23 mouse cellular contexts compared by ENCODE assay signal in genomic region chr16:52343467-52344033, GRCm38 (mm10).
A peak's percentile ranks its signal among the peaks of the same experiment; 100 is the strongest.
DNase-seq lines count a peak whose midpoint lies in the region; ATAC-seq lines count a peak whose summit lies in the region.
"Had no signal": no experiment of that assay in that cellular context is flagged by ENCODE, and none has a peak within 500 bp of the region (broad histone marks: within the 10 kb centered on the region; RNA-seq: fewer than 3 reads in every experiment).

No protein-coding gene starts in this region.

- H3K4me1 ChIP-seq in heart, embryonic 13.5 days = peaks cover 17% of the 10 kb centered on the region
- H3K4me1 ChIP-seq in lung, embryonic 15.5 days = 0 out of 2 replicates have a peak, but pooled peaks cover 5% of the 10 kb centered on the region
- H3K4me1 ChIP-seq in midbrain, embryonic 11.5 days (ENCODE audit: control insufficient read depth, insufficient read depth, low read length) = no peaks in the 10 kb centered on the region
- H3K4me1 ChIP-seq in midbrain, embryonic 16.5 days (ENCODE audit: control insufficient read depth, insufficient read depth, low read length) = no peaks in the 10 kb centered on the region
- H3K4me1 ChIP-seq: embryonic facial prominence, embryonic 15.5 days; forebrain, embryonic 10.5 days; hindbrain, embryonic 12.5 days had no signal

- WGBS in heart, embryonic 13.5 days = 27% methylated on average over 2 of the region's 2 CpGs
- WGBS in lung, embryonic 15.5 days = 20% methylated on average over 2 of the region's 2 CpGs
- WGBS in midbrain, embryonic 11.5 days = 77% methylated on average over 2 of the region's 2 CpGs
- WGBS in midbrain, embryonic 16.5 days = 83% methylated on average over 2 of the region's 2 CpGs

- H3K9ac ChIP-seq in heart, embryonic 13.5 days = no peak overlapping the region
- H3K9ac ChIP-seq in lung, embryonic 15.5 days = no peak overlapping the region
- no peak overlapping the region for H3K9ac ChIP-seq in midbrain, embryonic 11.5 days (ENCODE audit: low read length)
- H3K9ac ChIP-seq in midbrain, embryonic 16.5 days (ENCODE audit: low read depth, low read length) = no peak overlapping the region
- H3K9ac ChIP-seq: embryonic facial prominence, embryonic 15.5 days; hindbrain, embryonic 12.5 days had no signal

- H3K36me3 ChIP-seq in heart, embryonic 13.5 days = no peaks in the 10 kb centered on the region
- no peaks in the 10 kb centered on the region for H3K36me3 ChIP-seq in lung, embryonic 15.5 days
- no peaks in the 10 kb centered on the region for H3K36me3 ChIP-seq in midbrain, embryonic 11.5 days (ENCODE audit: control insufficient read depth, insufficient read depth, low read length)
- H3K36me3 ChIP-seq in midbrain, embryonic 16.5 days (ENCODE audit: control insufficient read depth, insufficient read depth, low read length) = no peaks in the 10 kb centered on the region
- H3K36me3 ChIP-seq: embryonic facial prominence, embryonic 15.5 days; forebrain, embryonic 10.5 days; G1E; hindbrain, embryonic 12.5 days had no signal

- DNase-seq in heart, postnatal 10 days = no peak
- DNase-seq in lung, postnatal 4 days = no peak
- peak; percentile 19 for DNase-seq in midbrain, embryonic 11.5 days (ENCODE audit: low spot score, missing footprints)
- DNase-seq in layer of hippocampus, postnatal 36 days = no peak
- DNase-seq: adrenal gland, postnatal 10 days; cerebellum, adult 11 months; cerebellum, adult 8-10 months; cerebellum, postnatal 14 days; embryo, embryonic 11 days; gastrocnemius, adult 2 months; gastrocnemius, postnatal 25 days; heart, postnatal 36 days had no signal

- no peak for ATAC-seq in heart, embryonic 13.5 days (ENCODE audit: extremely low read depth, insufficient number of reproducible peaks, low FRiP score, low TSS enrichment)
- no peak; the same call in 1 of the 2 replicates for ATAC-seq in lung, embryonic 15.5 days (ENCODE audit: borderline replicate concordance, extremely low read depth, low FRiP score, low TSS enrichment)
- ATAC-seq in midbrain, embryonic 11.5 days (ENCODE audit: low FRiP score) = no peak
- no peak for ATAC-seq in midbrain, embryonic 16.5 days
- ATAC-seq: forebrain, embryonic 14.5 days; hindbrain, embryonic 16.5 days; inflammation-experienced regulatory T-cells, adult 6 months had no signal

- H3K4me3 ChIP-seq in heart, embryonic 13.5 days = no peak overlapping the region
- H3K4me3 ChIP-seq in lung, embryonic 15.5 days = no peak overlapping the region
- H3K4me3 ChIP-seq in midbrain, embryonic 11.5 days (ENCODE audit: low read depth, low read length) = no peak overlapping the region
- no peak overlapping the region for H3K4me3 ChIP-seq in midbrain, embryonic 16.5 days (ENCODE audit: low read depth, low read length)
- H3K4me3 ChIP-seq: embryonic facial prominence, embryonic 15.5 days; erythroblast, embryonic 14.5 days; forebrain, embryonic 10.5 days; gastrocnemius, adult 2 months; hindbrain, embryonic 12.5 days had no signal

- intact Hi-C loops in heart, postnatal 10 days (cut with DNase I) = no loop called here

- peak overlapping the region; percentile 35 for H3K4me2 ChIP-seq in heart, embryonic 13.5 days
- H3K4me2 ChIP-seq in lung, embryonic 15.5 days = peak overlapping the region; percentile 2; the same call in 1 of the 2 replicates
- H3K4me2 ChIP-seq in midbrain, embryonic 11.5 days = no peak overlapping the region
- H3K4me2 ChIP-seq in midbrain, embryonic 16.5 days (ENCODE audit: low read length) = no peak overlapping the region
- H3K4me2 ChIP-seq: embryonic facial prominence, embryonic 15.5 days; hindbrain, embryonic 12.5 days had no signal

- H3K27me3 ChIP-seq in heart, embryonic 13.5 days (replicated peaks) = no peaks in the 10 kb centered on the region
- no peaks in the 10 kb centered on the region for H3K27me3 ChIP-seq in lung, embryonic 15.5 days
- no peaks in the 10 kb centered on the region for H3K27me3 ChIP-seq in midbrain, embryonic 11.5 days (ENCODE audit: control insufficient read depth, insufficient read depth, low read length)
- H3K27me3 ChIP-seq in midbrain, embryonic 16.5 days (ENCODE audit: control insufficient read depth, insufficient read depth, low read depth, low read length) = no peaks in the 10 kb centered on the region
- H3K27me3 ChIP-seq: embryonic facial prominence, embryonic 15.5 days; hindbrain, embryonic 12.5 days had no signal

- no peaks in the 10 kb centered on the region for H3K9me3 ChIP-seq in heart, embryonic 13.5 days
- H3K9me3 ChIP-seq in lung, embryonic 15.5 days = no peaks in the 10 kb centered on the region
- no peaks in the 10 kb centered on the region for H3K9me3 ChIP-seq in midbrain, embryonic 11.5 days (ENCODE audit: control insufficient read depth, low read length)
- H3K9me3 ChIP-seq in midbrain, embryonic 16.5 days (replicated peaks; ENCODE audit: control insufficient read depth, low read length, poor library complexity, severe bottlenecking) = no peaks in the 10 kb centered on the region
- H3K9me3 ChIP-seq: embryonic facial prominence, embryonic 15.5 days; forebrain, embryonic 10.5 days; G1E; hindbrain, embryonic 12.5 days had no signal

- H3K27ac ChIP-seq in heart, embryonic 13.5 days (replicated peaks) = no peak overlapping the region
- H3K27ac ChIP-seq in lung, embryonic 15.5 days = peak overlapping the region; percentile 58
- no peak overlapping the region for H3K27ac ChIP-seq in midbrain, embryonic 11.5 days (ENCODE audit: low read depth, low read length)
- H3K27ac ChIP-seq in midbrain, embryonic 16.5 days (ENCODE audit: low read length) = no peak overlapping the region
- H3K27ac ChIP-seq: embryonic facial prominence, embryonic 15.5 days; forebrain, embryonic 10.5 days; gastrocnemius, adult 2 months; hindbrain, embryonic 12.5 days had no signal

Comparison
In these comparisons a context has a peak if more than half of its experiments do, and no peak if none do; other contexts are left out.
1. H3K4me2 ChIP-seq: peak in heart, embryonic 13.5 days (single experiment) and lung, embryonic 15.5 days (single experiment); none in midbrain, embryonic 11.5 days (single experiment) and midbrain, embryonic 16.5 days (single experiment).